Mouse (Mus musculus): ENCODE results near the gene Cit. TPM values are rescaled to one million over a fixed set of nuclear protein-coding genes. Genes with fewer than 3 reads are reported as not detected.
A peak's percentile ranks its signal among the peaks of the same experiment; 100 is the strongest.

The Cit gene
- polyA plus RNA-seq, 1 experiment, result 47.3 TPM

DNA sequence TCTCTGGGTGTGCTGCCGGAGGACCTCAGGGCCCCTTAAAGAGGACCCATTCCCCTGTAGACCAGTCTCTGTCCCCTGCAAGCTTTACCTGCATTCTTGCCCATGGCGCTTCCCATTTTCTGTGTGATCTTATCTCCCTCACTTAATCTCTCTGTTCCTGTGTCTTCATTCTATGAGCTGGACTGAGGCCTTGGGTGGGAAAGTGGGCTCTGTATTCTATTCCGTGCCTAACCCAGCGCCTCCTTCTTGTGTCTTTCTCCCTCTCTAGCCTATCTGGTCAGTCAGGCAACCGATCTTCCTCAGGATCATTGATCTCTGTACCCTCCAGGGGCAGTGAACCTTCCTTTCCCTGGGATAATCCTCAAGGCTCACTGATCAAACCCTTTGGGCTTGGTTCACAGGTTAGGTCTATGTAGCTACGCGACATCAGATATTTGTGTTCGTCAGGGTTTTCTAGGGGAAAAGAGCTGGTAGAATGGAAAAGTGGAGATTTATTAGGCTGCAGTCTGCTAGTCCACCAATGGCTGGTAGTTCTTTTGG is 627 bp downstream of the Cit start:
- TF ChIP-seq POLR2A (IDR thresholded peaks at IDR 0.05; ENCODE audit: borderline replicate concordance, insufficient read depth, low read length) (no peak), CTCF (IDR thresholded peaks at IDR 0.05; ENCODE audit: borderline replicate concordance, insufficient read depth, low read depth, low read length) (no peak)
- no peak for DNase-seq
- no peaks in the 10 kb centered on the region for H3K27me3 ChIP-seq (ENCODE audit: control insufficient read depth, insufficient read depth, low read length)
- H3K4me3 ChIP-seq (replicated peaks; ENCODE audit: insufficient read depth, low read depth, low read length), result no peak overlapping the region
- WGBS, result 31% methylated on average over 8 of the region's 8 CpGs
- H3K27ac ChIP-seq (ENCODE audit: insufficient read depth, low read length), result no peak overlapping the region
- no peaks in the 10 kb centered on the region for H3K4me1 ChIP-seq (ENCODE audit: control insufficient read depth, insufficient read depth, low read length)

DNA sequence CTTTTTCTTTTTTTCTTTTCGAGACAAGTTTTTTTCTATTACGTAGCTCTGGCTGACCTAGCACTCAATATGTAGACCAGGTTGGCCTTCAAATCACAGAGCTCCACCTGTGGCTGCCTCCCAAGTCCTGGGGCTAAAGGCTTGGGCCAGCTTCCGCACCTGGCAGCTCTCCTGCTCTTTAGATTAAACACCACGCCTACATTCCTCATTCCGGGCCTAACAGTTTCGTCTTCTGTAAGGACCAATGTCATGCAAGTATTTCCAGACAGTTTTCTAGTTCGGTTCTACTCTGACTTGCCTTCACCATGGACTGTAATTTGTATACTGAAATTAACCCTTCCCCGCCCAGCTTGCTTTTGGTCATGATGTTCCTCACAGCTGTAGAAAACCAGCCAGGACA is 2.1 kb downstream of the Cit start:
- WGBS, result 82% methylated on average over 8 of the region's 8 CpGs
- H3K4me1 ChIP-seq (ENCODE audit: control insufficient read depth, insufficient read depth, low read length), result no peaks in the 10 kb centered on the region
- no peaks in the 10 kb centered on the region for H3K27me3 ChIP-seq (ENCODE audit: control insufficient read depth, insufficient read depth, low read length)
- TF ChIP-seq POLR2A (IDR thresholded peaks at IDR 0.05; ENCODE audit: borderline replicate concordance, insufficient read depth, low read length) (no peak), CTCF (IDR thresholded peaks at IDR 0.05; ENCODE audit: borderline replicate concordance, insufficient read depth, low read depth, low read length) (no peak)
- H3K27ac ChIP-seq (ENCODE audit: insufficient read depth, low read length), result no peak overlapping the region
- DNase-seq, result no peak
- H3K4me3 ChIP-seq (replicated peaks; ENCODE audit: insufficient read depth, low read depth, low read length), result no peak overlapping the region

DNA sequence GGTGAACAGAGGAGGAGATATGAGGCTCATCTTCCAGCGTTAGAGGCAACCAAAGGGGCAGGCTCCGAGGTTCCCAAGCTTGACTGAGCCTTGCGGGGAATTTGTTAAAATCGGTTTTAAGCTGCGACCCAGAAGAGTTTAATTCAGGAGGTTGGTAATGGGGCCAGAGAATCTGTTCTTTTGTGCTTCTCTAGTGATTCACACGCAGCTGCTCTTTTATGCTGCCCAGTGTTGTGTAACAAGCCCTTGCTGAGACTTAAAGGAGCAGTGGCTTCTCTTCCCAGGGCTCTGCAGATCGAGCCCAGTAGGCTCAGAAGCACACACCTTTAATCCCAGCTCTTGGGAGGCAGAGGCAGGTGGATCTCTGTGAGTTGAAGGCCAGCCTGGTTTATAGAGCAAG is 3.4 kb downstream of the Cit start:
- H3K4me1 ChIP-seq (ENCODE audit: control insufficient read depth, insufficient read depth, low read length), result no peaks in the 10 kb centered on the region
- H3K4me3 ChIP-seq (replicated peaks; ENCODE audit: insufficient read depth, low read depth, low read length), result no peak overlapping the region
- 43% methylated on average over 7 of the region's 7 CpGs for WGBS
- H3K27ac ChIP-seq (ENCODE audit: insufficient read depth, low read length), result no peak overlapping the region
- DNase-seq, result peak in 1 of 2 experiments; percentile 18
- no peak for TF ChIP-seq CTCF (IDR thresholded peaks at IDR 0.05; ENCODE audit: borderline replicate concordance, insufficient read depth, low read depth, low read length)
- TF ChIP-seq POLR2A (IDR thresholded peaks at IDR 0.05; ENCODE audit: borderline replicate concordance, insufficient read depth, low read length), result no peak
- H3K27me3 ChIP-seq (ENCODE audit: control insufficient read depth, insufficient read depth, low read length), result no peaks in the 10 kb centered on the region

DNA sequence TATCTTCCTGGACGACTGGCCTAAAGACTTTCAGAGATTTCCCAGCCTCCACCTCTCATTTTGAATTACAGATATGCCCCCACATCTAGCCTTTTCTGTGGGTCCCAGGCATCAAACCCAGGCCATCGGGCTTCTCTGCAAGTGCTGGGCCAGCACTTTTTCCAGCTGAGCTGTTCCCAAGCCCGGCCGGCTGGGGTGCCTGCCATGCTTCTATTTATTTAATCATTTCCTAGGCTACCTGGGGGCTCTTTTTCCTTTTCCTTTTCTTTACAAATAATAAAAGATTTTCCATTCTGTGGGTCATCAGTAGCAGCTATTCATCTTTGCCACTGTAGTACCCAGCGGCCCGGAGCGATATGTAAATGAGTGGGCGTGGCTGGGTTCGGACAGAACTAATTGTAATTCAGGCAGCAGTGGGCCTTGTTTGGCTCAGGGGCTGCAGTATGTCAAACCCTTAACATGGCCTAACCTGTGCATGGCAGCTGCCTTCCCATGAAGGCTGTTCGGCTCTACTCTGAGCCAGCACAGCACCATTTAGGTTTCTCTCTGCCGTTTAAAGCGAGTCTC is 4.3 kb downstream of the Cit start:
- TF ChIP-seq POLR2A (IDR thresholded peaks at IDR 0.05; ENCODE audit: borderline replicate concordance, insufficient read depth, low read length) (no peak), CTCF (IDR thresholded peaks at IDR 0.05; ENCODE audit: borderline replicate concordance, insufficient read depth, low read depth, low read length) (no peak)
- 61% methylated on average over 12 of the region's 12 CpGs for WGBS
- no peaks in the 10 kb centered on the region for H3K4me1 ChIP-seq (ENCODE audit: control insufficient read depth, insufficient read depth, low read length)
- no peak for DNase-seq
- H3K27ac ChIP-seq (ENCODE audit: insufficient read depth, low read length), result no peak overlapping the region
- no peak overlapping the region for H3K4me3 ChIP-seq (replicated peaks; ENCODE audit: insufficient read depth, low read depth, low read length)
- H3K27me3 ChIP-seq (ENCODE audit: control insufficient read depth, insufficient read depth, low read length), result no peaks in the 10 kb centered on the region

DNA sequence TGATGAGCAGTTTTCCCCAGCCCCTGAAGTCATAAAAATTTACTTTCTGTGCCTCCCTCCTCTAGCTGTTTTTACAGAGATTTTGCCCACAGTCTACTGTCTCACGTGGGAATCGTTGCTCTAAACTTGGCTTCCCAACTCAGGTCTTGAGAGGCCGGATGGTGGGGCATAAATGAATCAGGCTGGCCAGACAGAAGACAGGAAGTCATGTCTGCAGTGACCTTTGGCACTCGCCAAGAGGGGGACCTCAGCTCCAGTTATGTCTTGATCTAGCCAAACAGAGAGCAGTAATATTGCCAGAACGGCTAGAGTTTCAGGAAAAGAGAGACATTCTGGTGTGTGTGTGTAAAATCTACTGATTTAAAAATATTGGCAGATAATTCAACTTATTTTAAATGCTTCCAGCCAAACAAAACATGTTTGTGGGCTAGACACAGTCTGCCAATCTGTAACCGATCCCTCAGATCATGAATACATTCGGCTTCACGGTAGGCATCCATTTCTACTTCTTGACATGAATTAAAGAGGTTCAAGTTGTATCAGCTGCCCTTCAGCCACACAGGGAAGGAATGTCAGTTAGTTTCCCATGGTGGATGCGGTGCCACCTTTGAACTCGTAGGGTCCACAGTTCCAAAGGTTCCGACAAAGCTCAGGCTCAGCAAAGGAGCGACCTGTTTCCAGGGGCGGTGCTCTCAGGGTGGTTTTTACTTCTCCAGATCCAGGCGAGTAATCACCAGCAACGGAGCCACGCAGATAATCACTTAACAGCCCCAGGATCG is 5.4 kb downstream of the Cit start:
- no peak for DNase-seq
- 91% methylated on average over 17 of the region's 17 CpGs for WGBS

DNA sequence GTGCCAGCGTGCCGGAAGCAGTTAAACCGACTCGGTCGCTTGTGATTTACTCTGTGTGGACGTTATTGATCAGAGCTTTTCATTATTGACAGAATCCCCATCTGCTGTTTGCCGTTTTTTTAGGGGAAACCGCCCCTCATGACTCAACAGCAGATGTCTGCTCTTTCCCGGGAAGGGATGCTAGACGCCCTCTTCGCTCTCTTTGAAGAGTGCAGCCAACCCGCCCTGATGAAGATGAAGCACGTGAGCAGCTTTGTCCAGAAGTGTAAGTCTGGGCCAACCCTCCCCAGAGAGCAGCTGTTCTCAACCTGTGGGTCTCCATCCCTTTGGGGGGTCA is 5.9 kb downstream of the Cit start:
- H3K4me1 ChIP-seq (ENCODE audit: control insufficient read depth, insufficient read depth, low read length), result no peaks in the 10 kb centered on the region
- H3K27me3 ChIP-seq (ENCODE audit: control insufficient read depth, insufficient read depth, low read length), result no peaks in the 10 kb centered on the region
- 89% methylated on average over 13 of the region's 13 CpGs for WGBS
- TF ChIP-seq CTCF (IDR thresholded peaks at IDR 0.05; ENCODE audit: borderline replicate concordance, insufficient read depth, low read depth, low read length) (no peak), POLR2A (IDR thresholded peaks at IDR 0.05; ENCODE audit: borderline replicate concordance, insufficient read depth, low read length) (no peak)
- no peak overlapping the region for H3K27ac ChIP-seq (ENCODE audit: insufficient read depth, low read length)
- DNase-seq, result no peak
- H3K4me3 ChIP-seq (replicated peaks; ENCODE audit: insufficient read depth, low read depth, low read length), result no peak overlapping the region

More for the DNA sequence above, 5.4 kb downstream of the Cit start:
- Histone ChIP-seq H3K4me1 (ENCODE audit: control insufficient read depth, insufficient read depth, low read length) (no peaks in the 10 kb centered on the region), H3K27ac (ENCODE audit: insufficient read depth, low read length) (no peak overlapping the region), H3K4me3 (replicated peaks; ENCODE audit: insufficient read depth, low read depth, low read length) (no peak overlapping the region), H3K27me3 (ENCODE audit: control insufficient read depth, insufficient read depth, low read length) (no peaks in the 10 kb centered on the region)
- no peak for TF ChIP-seq CTCF (IDR thresholded peaks at IDR 0.05; ENCODE audit: borderline replicate concordance, insufficient read depth, low read depth, low read length)
- no peak for TF ChIP-seq POLR2A (IDR thresholded peaks at IDR 0.05; ENCODE audit: borderline replicate concordance, insufficient read depth, low read length)

DNA sequence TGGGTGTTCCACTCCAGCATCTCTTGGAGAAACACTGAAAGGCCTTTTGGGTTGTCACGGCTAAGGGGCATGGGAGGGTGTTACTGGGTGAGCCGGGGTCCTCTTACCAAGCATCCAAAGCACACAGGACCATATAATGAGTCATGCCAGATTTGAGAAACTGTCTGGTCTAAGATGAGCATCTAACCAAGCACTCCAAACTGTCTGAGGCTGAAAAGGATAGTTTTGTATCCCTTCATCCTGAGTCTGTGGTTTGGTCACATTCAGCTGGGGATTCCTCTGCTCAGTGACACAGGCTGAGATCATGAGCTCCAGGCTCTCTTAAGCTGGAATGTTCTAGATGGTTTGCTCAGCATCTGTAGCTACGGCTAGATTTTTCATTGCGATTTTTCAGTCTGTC is 7.4 kb downstream of the Cit start:
- WGBS, result 94% methylated on average over 4 of the region's 4 CpGs
- DNase-seq, result no peak
- Histone ChIP-seq H3K4me3 (replicated peaks; ENCODE audit: insufficient read depth, low read depth, low read length) (no peak overlapping the region), H3K27ac (ENCODE audit: insufficient read depth, low read length) (no peak overlapping the region), H3K4me1 (ENCODE audit: control insufficient read depth, insufficient read depth, low read length) (no peaks in the 10 kb centered on the region), H3K27me3 (ENCODE audit: control insufficient read depth, insufficient read depth, low read length) (no peaks in the 10 kb centered on the region)
- TF ChIP-seq CTCF (IDR thresholded peaks at IDR 0.05; ENCODE audit: borderline replicate concordance, insufficient read depth, low read depth, low read length) (no peak), POLR2A (IDR thresholded peaks at IDR 0.05; ENCODE audit: borderline replicate concordance, insufficient read depth, low read length) (no peak)

DNA sequence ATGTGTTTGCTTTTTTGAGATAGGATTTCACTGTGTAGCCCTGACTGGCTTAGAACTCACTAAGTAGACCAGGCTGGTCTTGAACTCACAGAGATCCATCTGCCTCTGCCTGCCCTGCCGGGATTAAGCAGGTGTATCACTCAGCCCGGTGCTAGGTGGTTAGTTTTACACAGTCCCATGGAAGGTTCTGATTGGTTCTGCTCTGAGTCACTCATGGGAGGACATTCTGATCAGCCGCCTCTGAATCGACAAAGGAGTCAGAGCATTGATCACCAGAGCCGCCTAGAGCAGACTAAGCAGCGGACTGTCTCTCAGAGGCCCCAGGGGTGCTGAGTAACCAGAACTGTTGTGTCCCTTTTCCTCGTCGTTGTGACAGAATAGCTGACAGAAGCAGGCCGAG is 8.6 kb downstream of the Cit start:
- no peak for TF ChIP-seq POLR2A (IDR thresholded peaks at IDR 0.05; ENCODE audit: borderline replicate concordance, insufficient read depth, low read length)
- no peak for TF ChIP-seq CTCF (IDR thresholded peaks at IDR 0.05; ENCODE audit: borderline replicate concordance, insufficient read depth, low read depth, low read length)
- Histone ChIP-seq H3K4me3 (replicated peaks; ENCODE audit: insufficient read depth, low read depth, low read length) (no peak overlapping the region), H3K27me3 (ENCODE audit: control insufficient read depth, insufficient read depth, low read length) (no peaks in the 10 kb centered on the region), H3K27ac (ENCODE audit: insufficient read depth, low read length) (no peak overlapping the region), H3K4me1 (ENCODE audit: control insufficient read depth, insufficient read depth, low read length) (no peaks in the 10 kb centered on the region)
- DNase-seq, result no peak
- WGBS, result 84% methylated on average over 9 of the region's 9 CpGs
